Mouse (Mus musculus): Measurements from ENCODE around the gene Olfr1250.
"Not testable (repeated sequence)": the region's sequence is repeated elsewhere in the genome, so short reads cannot be mapped to it uniquely, and the experiment has no call there.

GRCm38 (mm10) chr2:89618145-89618544 is 43.1 kb downstream of the Olfr1250 start, which contains the start of gene Olfr1248:
- TF ChIP-seq TAL1, GATA1 (IDR thresholded peaks at IDR 0.05; ENCODE audit: low read length): not testable (repeated sequence)
